Mouse (Mus musculus) cerebellum, adult 18-20 months (tissue): ENCODE data around the gene Trim28.
A peak's percentile ranks its signal among the peaks of the same experiment; 100 is the strongest.

Source experiments
- DNase-seq, 2 experiments: peaks; one replicate each; pipeline ENCODE4 v3.0.0; 2021

The Trim28 gene

GRCm38 (mm10) chr7:12998851-12999250, at the start of gene Trim28:
Gene Trim28 (plus strand): TSS chr7:12999114.
- no peak for DNase-seq

DNA sequence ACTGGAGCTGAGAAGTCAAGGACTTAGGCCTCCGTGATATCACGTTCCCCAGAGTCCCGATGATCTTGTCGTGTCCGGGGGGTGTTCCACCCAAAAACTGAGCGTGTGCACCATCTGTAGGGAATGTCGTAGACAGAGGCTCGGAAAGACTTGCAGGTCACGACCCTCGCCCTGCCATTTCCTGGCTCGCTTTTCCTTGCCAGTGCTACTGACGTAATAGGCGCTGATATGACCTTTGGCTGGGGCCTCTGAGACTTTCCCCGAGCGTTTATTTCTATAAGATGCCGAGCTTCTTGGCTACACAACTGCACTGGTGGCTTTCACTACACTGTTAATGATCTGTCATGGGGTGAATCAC, 49.1 kb upstream of the Trim28 start:
- DNase-seq, result no peak

DNA sequence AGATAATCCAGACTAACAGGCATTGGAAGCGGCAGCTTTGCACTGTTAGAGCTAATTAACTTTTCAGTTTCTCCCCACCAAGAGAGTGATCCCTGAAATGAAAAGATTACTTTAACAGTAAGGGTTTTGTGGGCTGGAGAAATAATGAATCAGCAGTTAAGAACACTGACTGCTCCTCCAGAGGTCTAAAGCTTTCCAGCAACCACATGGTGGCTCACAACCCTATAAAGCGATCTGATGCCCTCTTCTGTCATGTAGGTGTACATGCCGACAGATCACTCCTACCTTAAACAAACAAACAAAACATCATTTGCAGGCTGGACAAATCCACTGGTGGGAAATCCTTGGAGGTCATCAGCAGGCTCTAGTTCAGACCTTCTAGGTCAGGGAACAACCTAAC, 44.0 kb upstream of the Trim28 start:
- no peak for DNase-seq

- no peak for DNase-seq
These were observed 41.4 kb upstream of the Trim28 start for GRCm38 (mm10) chr7:12957511-12957910.

DNA sequence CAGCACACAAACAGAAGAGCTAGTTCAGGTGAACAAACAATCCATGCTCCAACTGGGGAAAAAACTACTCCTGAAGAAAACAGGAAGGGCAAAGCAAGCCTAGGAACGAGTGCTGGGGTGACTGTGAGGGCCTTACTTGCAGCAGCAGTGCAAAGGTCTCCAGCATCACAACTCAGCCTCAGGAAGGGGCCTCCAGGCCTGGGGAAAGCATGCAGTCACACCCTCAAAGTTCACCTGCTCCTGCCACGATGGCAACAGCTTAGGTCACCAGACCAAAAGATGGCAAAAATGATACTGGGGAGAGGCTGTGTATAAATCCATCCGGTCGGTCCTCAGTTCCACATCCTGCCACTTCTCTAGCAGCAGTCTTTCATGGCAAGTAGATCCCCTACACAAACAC, 40.0 kb upstream of the Trim28 start:
- no peak for DNase-seq

DNA sequence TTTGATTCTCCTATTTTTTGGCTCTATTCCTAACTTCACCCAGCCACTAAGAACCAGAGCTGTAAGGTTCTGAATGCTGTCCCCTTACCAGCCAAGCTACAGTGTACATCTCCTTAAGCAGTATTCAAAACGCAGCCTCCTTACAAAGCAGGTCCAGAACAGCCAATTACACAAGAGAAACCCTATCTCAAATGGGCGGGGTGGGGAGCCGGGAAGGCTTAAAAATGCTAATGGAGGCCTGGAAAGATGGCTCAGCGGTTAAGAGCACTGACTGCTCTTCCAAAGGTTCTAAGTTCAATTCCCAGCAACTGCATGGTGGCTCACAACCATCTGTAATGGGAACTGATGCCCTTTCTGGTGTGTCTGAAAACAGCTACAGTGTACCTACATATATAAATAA, 39.2 kb upstream of the Trim28 start:
- no peak for DNase-seq

DNA sequence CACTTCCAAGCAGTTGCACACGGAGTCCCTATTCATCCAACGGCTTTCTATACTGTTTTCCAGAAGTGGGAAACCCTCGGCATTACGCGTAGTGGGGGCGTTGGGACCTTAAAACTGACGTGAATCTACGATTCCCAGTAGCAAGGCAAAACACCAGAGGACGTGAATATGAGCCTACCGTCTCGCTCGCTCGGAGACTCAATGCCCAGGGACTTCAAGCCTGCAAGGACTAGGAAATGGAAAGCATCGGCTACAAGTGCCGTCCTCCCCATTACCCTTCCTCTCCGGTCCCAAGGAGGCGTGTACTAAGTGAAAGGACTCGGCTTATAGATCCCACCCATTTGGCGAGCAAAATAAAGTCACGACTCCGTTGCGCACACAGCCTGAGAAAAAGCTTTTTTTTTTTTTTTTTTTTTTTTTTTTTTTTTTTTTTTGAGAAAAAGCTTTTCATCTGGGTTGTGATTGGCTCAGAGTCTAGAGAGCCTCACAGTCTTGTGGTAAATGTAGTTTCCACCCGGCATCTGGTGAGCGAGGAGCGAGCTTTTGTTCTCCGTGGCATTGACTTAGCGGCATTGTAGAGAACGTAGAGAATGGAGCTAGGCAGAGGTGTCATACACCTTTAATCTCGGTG, 37.3 kb upstream of the Trim28 start:
- DNase-seq, result peak; percentile 37 to 53

DNA sequence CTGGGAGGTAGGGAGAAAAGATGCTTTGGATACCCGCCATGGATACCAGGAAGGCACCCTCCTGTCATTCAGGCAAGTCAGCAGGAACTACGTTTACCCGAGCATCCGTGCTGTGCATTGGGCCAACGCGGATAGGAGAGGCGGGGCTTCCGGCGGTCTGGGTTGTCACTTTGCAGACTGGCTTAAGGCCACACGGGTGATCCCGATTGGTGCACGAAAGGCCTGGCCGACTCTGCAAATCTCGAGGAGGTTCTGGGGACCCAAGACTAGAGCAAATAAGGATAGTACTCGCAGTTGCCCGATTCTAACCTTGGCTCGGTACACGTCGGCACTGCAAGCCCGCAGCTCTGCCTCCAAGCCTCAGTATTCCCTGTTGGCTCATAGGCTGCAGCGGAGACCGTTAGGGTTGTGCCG, 33.2 kb upstream of the Trim28 start, which contains the start of gene Zfp324:
Zfp324 (plus strand) TSS at position 161 of the 414 bp plus-strand sequence.
- peak; percentile 89 to 95 for DNase-seq

DNA sequence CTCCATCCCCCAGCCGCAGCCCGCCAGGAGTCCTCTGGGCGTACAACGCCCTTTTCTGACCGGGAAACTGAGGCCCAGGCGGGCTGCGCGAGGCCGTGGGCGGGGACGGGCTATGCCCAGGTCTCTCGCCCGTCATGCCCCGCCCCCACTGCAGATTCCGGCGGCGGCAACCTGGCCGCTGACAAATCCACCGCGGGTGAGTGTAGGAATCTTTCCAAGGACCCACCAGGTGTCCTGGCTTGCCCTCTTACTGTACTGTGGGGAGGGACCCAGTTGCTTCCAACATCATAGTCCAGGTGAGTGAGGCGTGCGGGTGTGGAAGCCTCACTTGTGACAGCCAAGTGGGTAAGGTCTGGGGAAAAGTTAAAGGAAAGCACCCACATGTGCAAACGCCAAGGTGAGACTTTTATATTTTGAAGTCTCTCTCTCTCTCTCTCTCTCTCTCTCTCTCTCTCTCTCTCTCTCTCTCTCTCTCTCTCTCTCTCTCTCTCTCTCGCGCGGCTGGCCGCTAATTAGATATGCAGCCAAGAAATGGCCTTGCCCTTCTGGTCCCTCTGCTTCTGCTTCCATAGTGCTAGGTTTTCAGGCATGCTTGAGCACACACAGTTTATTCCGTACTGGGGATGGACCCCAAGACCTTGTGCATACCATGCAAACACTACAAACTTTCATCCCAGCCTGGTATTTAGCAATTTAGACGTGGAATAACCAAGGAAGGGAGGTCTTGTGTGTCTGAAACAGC, 32.6 kb upstream of the Trim28 start:
- peak; percentile 84 to 90 for DNase-seq

- DNase-seq, result no peak
These were observed 28.0 kb upstream of the Trim28 start for GRCm38 (mm10) chr7:12970906-12971305.

GRCm38 (mm10) chr7:12977682-12978389, 21.1 kb upstream of the Trim28 start, which contains the start of gene Zfp446:
Gene Zfp446 (plus strand): TSS chr7:12977848.
- DNase-seq, result peak; percentile 99 to 100

- peak; percentile 25 to 35 for DNase-seq
These were observed 19.8 kb upstream of the Trim28 start for GRCm38 (mm10) chr7:12978931-12979722.

GRCm38 (mm10) chr7:12979776-12980175, 19.1 kb upstream of the Trim28 start:
- DNase-seq, result peak in 1 of 2 experiments; percentile 15

- no peak for DNase-seq
These were observed 18.6 kb upstream of the Trim28 start for GRCm38 (mm10) chr7:12980291-12980690.

GRCm38 (mm10) chr7:12985724-12986123, 13.2 kb upstream of the Trim28 start:
- no peak for DNase-seq

DNA sequence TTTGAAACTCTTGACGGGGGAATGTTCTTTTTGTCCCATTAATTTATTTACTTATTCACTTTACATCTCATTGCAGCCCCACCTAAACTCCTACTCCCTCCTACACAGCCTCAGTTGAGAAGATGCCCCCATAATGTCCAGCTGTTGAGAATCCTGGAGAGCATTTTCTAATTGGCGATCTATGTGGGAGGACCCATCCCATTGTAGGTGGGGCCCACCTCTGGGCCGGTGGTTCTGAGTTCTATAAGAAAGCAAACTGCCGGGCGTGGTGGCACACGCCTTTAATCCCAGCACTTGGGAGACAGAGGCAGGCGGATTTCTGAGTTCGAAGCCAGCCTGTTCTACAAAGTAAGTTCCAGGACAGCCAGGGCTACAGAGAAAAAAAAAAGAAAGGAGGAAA, 12.0 kb upstream of the Trim28 start:
- DNase-seq, result no peak

GRCm38 (mm10) chr7:12987409-12988189, 11.3 kb upstream of the Trim28 start:
- no peak for DNase-seq

DNA sequence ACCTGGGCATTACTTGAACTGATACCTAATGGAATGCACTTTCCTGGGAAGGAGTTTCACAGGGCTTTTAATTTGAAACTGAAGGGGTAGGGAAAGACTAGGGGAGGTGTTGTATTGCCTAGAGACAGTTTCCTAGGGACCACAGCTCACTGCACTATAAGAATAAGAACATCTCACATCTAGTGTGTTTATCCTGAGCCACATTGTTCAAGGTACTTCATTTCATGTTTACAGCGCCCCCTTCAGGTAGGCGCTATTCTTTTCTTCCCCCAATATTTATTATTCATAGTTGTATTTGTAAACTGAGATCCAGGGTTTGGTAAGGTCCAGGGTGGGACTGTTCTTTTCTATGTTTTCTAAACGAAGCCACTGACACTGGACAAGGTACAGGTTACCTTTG, 6.7 kb upstream of the Trim28 start:
- peak in 1 of 2 experiments; percentile 39 for DNase-seq

- DNase-seq, result no peak
These were observed 5.8 kb upstream of the Trim28 start for GRCm38 (mm10) chr7:12993148-12993547.

DNA sequence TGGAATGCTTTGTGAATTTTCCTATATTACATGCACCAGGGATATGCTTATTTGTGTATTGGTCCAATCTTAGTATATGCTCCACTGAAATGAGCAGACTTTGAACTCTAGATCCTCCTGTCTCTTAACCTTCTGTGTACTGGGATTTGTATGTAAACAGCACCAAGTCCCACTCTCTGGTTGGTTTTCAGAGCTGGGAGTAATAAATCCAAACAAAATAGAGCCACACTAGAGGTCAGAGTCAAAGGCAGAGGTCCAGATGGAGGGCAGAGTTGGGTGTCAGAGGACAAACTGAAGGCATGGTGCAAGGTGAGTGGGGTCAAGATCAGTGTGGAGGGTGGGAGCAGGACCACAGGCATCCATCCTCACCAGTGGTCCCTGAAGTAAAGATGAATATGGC, 3.1 kb upstream of the Trim28 start:
- DNase-seq, result no peak

- DNase-seq, result no peak
These were observed 1.7 kb upstream of the Trim28 start for GRCm38 (mm10) chr7:12997230-12997629.

GRCm38 (mm10) chr7:12998053-12998452, 861 bp upstream of the Trim28 start, which contains the start of gene Slc27a5:
Gene Slc27a5 (minus strand): TSS chr7:12998192.
- DNase-seq, result no peak
